Mouse (Mus musculus): ENCODE measurements at regions not wholly inside any gene's neighbourhood (a gene's known extent, or its start where the extent isn't known, plus 50 kb on each side); places are given as distances from the start of the nearest gene placed in this dataset.
A peak's percentile ranks its signal among the peaks of the same experiment; 100 is the strongest.

DNA sequence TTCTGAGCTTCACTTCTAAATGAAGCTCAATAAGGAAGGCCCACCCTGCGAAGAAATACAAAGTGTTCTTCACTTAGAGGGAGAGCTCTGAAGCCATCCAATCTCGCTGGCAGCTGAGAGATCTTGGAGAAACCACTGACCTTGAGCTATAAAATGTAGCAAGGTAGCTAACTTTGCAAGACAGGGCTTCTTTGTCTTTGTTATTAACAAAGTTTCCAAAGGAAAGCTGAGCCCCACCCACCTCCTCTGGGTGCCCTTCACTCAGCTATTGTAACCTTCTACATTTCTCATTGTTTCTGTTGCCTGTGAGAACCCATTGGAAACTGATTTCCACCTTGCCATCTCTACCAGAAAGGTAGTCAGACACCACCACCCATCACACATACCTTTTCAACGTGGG, 57.2 kb upstream of the Usp9x start:
- no peak for DNase-seq (ENCODE audit: extremely low spot score in 1 of 2, low spot score in 1 of 2)

- DNase-seq (ENCODE audit: extremely low spot score in 1 of 2, low spot score in 1 of 2): no peak
Measured at GRCm38 (mm10) chrX:13013086-13013485, 58.2 kb upstream of the Usp9x start.

GRCm38 (mm10) chrX:12990777-12991176, 80.5 kb upstream of the Usp9x start:
- DNase-seq (ENCODE audit: extremely low spot score in 1 of 2, low spot score in 1 of 2): no peak

DNA sequence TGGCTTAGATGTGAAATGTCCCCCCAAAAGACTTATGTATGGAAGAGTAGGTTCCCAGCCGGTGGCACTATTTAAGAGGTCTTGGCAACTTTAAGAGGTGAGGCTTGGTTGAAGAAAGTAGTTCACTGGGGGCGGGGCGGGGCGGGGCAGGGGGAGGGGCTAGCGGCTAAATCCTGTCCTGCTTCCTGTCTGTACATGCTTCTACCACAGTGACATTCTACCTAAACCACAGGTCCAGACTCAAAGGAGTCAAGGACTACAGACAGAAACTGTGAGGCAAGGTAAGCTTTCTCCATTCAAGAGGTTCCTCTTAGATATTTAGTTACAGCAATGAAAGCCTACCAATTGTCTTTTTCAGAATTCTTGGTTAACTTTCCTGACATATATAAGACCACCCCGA, 93.6 kb upstream of the Usp9x start:
- no peak for DNase-seq (ENCODE audit: extremely low spot score in 1 of 2, low spot score in 1 of 2)

- DNase-seq (ENCODE audit: extremely low spot score in 1 of 2, low spot score in 1 of 2): no peak
Measured at GRCm38 (mm10) chrX:12968979-12969746, 102.1 kb upstream of the Usp9x start.

DNA sequence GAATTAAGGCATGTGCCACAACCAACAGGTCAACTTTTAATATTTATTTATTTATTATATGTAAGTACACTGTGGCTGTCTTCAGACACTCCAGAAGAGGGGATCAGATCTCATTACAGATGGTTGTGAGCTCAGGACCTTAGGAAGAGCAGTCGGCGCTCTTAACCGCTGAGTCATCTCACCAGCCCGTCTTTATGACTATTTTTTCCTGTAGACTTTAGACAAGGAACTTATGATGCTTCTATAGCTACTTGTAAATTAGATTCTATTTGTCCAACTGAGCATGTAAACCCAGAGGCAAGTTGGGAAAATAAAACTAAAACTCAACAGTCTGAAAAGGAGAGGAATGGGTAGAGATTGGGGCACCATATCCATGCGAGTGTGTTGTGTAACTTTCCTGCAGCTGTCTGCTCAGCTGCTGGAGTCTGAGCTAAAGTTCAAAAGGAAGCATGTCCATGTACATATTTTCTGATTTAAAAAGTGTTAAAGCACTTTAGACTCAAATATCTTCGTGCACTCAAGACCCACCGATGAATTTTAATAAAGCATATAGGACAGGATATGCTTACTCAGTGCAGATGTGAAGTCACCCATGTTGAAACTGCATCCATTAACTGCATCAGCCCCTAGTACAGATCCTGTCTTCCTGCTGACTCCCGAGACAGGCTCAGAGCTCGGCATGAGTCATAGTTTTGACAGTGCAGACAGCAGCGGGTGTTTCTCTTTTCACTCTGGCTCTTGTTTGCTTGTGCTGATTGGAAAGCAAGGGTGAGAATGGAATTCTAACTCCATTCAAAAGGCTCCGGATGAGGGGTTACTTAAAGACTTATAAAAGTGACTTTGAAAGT, 111.6 kb upstream of the Usp9x start:
- no peak for DNase-seq (ENCODE audit: extremely low spot score in 1 of 2, low spot score in 1 of 2)

DNA sequence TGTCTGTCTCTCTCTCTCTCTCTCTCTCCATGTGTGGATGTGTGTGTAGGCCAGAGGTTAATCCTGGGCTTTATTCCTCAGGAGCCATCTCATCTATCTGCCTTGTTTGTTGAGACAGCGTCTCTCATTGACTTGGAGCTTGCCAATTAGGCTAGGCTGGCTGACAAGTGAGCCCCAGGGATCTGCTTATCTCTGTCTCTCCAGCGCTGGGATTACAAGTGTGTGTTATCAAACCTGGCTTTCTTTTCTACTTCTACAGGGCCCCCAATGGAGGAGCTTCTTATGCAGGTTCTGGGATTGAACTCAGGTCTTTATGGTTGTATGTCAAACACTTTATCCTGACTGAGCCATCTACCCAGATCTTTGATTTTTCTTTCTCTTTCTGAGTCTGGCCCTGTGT, 112.4 kb upstream of the Usp9x start:
- no peak for DNase-seq (ENCODE audit: extremely low spot score in 1 of 2, low spot score in 1 of 2)

DNA sequence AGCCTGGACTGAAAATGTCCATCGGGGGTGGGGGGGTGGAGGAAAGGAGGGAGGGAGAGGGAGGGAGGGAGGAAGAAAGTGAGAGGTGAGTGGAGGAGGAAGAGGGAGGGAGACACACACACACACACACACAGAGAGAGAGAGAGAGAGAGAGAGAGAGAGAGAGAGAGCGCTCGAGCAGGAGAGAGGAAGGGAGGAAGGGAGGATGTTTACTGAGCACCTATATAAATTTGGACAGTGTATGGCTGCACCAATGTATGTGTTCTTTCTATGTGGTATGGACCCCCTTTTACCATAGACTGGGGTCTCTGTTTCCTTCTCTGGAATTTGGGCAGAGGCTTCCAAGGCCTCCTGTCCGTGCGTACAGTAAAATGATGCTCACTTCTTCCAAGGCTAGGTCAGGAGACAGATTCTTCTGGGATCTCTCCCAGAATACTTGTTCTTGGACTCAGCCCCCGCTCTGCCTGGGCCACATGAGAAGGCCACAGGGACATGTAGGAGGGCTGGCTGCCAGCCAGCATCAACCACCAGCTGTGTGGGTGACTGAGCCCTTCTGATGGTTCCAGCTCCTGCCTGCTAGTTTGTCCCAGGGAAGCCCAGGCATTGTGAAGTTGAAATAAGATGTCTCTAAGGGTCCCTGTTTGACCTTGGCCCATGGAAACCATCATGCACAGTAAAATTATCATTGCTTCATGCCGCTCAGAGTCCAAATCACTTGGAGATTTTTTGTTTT, 120.2 kb upstream of the Usp9x start:
- DNase-seq (ENCODE audit: extremely low spot score in 1 of 2, low spot score in 1 of 2): no peak

DNA sequence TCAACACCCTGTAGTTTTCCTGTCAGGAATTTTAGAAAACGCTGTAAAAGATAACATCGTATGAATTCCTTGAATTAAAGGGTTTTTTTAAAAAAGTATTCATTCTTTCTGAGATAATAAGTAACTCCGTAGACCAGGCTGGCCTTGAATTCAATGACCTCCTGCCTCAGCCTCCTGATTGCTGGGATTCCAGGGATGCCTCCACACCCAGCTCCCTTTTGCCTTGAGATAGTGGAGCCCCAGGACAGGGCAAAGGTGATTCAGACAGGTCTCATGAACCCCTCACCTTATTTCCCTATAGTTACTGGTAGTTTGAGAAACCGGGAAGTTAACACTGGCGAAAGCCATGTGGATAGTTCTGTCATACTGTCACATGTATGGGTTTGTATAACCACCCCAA, 128.8 kb upstream of the Usp9x start:
- DNase-seq (ENCODE audit: extremely low spot score in 1 of 2, low spot score in 1 of 2): no peak

DNA sequence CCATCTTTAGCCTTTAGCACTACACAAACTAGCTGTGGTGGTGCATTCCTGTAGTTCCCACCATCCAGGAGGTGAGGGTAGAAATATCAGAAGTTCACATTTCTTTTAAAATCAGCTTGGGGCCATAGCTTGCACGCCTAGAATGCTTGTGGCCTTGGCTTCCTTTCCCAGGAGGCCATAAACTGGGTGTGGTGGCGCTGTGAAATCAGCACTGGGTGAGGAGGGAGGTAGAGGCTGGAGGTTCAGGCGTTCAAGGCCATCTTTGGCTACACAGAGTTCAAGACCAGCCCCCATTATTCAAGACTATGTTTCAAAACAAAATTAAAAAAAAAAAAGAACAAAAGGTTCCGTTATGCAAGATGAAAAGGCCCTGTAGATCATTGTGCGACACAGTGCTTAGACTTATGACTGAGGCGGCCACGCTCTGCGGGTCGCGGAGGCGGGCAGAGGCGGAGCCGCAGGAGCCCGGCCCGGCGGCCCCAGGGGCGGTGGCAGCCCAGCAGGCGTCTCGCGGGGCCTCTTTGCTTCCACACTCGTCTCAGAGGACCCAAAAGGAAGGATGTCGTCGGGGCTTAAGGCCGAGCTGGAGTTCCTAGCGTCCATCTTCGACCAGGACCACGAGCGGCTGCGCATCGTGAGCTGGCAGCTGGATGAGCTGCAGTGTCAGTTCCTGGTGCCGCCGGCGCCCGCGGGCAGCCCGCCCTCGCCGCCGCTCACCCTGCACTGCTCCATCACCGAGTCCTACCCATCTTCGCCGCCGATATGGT, 134.7 kb upstream of the Usp9x start:
- peak; percentile 10 to 16 for DNase-seq (ENCODE audit: extremely low spot score in 1 of 2, low spot score in 1 of 2)

- no peak for DNase-seq (ENCODE audit: extremely low spot score in 1 of 2, low spot score in 1 of 2)
Measured at GRCm38 (mm10) chrX:12933294-12933807, 137.9 kb upstream of the Usp9x start.

DNA sequence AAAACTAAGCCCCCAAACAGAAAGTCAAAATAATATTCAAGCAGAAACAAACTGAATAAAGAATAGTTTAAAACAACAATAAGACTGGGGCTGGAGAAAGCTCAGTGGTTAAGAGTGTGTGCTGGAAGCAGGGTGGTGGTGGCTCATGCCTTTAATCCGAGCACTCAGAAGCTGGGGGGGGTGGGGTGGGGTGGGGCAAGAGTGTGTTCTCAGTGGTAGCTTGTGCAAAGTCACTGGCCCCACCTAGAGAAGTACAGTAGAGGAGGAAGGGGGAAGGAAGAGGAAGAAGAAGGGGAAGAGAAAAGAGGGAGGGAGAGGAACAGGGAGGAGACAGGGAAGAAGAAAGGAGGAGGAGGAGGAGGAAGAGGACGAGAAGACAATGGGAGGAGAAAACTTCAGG, 141.1 kb upstream of the Usp9x start:
- no peak for DNase-seq (ENCODE audit: extremely low spot score in 1 of 2, low spot score in 1 of 2)

DNA sequence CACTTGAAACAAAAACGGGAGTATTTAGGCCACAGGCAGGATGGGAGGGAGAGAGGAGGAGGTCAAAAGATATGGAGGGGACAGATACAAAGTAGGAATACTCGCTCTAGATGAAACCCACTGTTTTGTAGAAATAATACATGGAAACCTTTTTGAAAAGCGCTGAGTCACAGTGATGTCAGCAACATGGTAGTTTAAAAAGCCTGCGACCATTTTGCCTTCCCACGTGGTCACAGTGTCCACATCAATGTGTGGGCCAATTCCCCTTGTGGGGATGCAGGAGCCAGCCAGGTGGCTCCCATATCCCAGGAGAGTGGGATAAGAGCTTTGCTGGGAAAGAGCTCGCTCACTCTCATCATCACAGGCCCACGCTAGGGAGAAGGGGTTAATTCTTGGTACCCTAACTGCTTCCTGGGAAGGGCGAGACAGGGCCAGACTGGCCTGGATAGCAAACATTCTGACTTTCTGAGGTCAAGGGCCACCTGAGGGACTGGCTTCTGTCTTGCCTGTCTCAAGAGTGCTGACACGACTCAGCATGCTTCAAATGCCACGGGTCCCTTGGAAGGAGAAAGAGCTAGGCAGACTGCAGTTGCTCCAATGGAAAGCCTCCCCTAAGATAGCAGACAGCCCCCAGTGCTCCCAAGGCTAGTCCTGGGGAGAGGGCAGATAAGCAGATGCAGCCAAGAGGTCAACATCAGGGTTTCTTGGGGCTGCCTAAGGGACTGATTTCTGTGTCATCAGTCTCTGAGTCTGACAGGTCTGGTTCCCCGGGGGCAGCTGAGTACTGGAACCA, 143.3 kb upstream of the Usp9x start:
- no peak for DNase-seq (ENCODE audit: extremely low spot score in 1 of 2, low spot score in 1 of 2)

DNA sequence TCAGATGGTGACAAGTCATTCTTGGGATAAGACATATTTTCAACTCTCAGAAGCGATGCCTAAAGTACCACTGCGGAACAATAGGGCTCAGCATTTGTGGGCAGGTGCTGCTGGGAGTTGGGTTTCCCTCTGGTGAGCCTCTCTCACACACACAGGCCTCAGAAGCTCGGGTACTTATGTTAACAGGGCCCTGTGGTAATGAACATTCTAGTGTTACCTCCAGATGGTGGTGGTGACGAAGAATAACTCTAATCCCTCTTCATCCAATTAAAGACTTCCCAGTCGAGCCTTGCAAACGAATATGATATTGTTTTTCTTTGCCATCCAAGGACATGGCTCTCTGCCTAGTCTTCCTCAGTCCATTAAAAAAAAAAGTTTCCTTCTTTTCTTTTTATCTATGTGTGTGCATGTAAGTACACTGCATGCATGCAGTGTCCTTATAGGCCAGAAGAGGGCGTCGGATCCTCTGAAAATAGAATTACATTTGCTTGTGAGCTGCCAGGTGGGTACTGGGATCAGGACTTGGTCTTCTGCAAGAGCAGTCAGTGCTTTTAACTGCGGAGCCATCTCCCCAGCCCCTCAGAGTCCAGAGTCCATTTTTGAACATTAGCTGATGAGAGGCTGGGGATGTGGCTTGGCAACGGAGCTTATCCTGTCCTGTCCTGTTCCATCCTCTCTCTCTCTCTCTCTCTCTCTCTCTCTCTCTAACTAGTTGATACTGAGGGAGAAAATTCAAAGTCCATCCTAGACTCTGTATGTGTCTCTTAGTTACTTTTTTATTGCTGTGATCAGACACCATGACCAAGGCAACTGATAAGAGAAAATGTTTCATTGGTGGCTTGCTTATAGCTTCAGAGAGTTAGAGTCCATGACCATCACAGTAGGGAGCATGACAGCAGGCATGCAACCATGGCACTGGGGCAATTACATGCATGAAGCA, 146.3 kb upstream of the Usp9x start:
- no peak for DNase-seq (ENCODE audit: extremely low spot score in 1 of 2, low spot score in 1 of 2)

DNA sequence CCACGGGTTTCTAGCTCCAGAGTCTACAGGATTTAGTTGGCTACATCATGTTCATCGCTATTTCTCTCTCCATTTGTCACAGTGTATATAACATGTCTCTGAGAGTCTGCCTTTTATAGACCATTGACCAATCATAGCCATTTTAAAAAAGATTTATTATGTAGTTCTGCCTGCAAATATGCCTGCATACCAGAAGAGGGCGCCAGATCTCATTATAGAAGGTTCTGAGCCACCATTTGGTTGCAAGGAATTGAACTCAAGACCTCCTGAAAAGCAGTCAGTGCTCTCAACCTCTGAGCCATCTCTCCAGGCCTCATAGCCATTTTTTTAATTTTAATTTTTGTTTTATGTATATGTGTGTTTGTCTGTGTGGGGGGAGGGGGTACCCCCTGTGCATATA, 151.7 kb upstream of the Usp9x start:
- no peak for DNase-seq (ENCODE audit: extremely low spot score in 1 of 2, low spot score in 1 of 2)

DNA sequence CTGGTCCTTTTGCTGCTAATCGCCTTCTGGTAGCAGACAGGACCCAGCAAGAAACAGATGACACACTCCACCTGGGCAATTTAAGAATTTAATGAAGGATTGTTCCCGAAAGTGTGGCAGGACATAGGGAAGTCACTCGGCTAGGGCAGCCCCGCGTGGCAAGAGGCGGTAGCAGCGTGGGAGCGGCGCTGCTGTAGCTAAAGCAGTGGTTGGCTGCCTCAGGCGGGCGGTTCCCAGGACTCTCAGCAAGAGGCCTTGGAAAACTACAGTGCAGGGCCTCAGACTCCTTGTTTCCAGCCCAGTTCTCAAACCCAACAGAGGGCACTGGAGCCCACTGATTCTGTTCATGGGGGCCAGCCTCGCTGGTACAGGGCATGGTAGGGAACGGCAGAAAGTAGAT, 154.2 kb upstream of the Usp9x start:
- no peak for DNase-seq (ENCODE audit: extremely low spot score in 1 of 2, low spot score in 1 of 2)

- no peak for DNase-seq (ENCODE audit: extremely low spot score in 1 of 2, low spot score in 1 of 2)
Measured at GRCm38 (mm10) chrX:12916684-12917083, 154.6 kb upstream of the Usp9x start.

GRCm38 (mm10) chrX:12900256-12900655, 138.4 kb upstream of the Med14 start:
- DNase-seq (ENCODE audit: extremely low spot score in 1 of 2, low spot score in 1 of 2): no peak

Measured in layer of hippocampus, postnatal 25 days (tissue).